Mouse (Mus musculus) heart, embryonic 11.5 days (tissue): ENCODE data around the gene Slc5a1. TPM values are rescaled to one million over a fixed set of nuclear protein-coding genes. Genes with fewer than 3 reads are reported as not detected.

ENCODE experiments used
- ATAC-seq: fragments of 200-750 bp; cut with Nextera tagmentation; replicated peaks from 2 replicates; pipeline ENCODE4 v1.8.0; 2017; ENCODE audit warnings: moderate library complexity; ENCODE audit not compliant: insufficient number of reproducible peaks, low FRiP score, low TSS enrichment
- H3K27ac ChIP-seq: fragments of 300-500 bp; sonication (generic); 2 replicates; pipeline ENCODE4 v1.5.1; 2014; ENCODE audit warnings: mild to moderate bottlenecking, low read depth, low read length
- H3K27me3 ChIP-seq: fragments of 300-500 bp; sonication (generic); 2 replicates; pipeline ENCODE4 v1.6.1; 2014; ENCODE audit warnings: mild to moderate bottlenecking, low read length, mixed read lengths; ENCODE audit not compliant: control insufficient read depth, insufficient read depth
- H3K36me3 ChIP-seq: fragments of 300-500 bp; sonication (generic); 2 replicates; pipeline ENCODE4 v1.6.1; 2014; ENCODE audit warnings: mild to moderate bottlenecking, low read length, moderate library complexity, mixed read lengths; ENCODE audit not compliant: control insufficient read depth, insufficient read depth
- H3K4me1 ChIP-seq: fragments of 300-500 bp; sonication (generic); 2 replicates; pipeline ENCODE4 v1.6.1; 2014; ENCODE audit warnings: low read length; ENCODE audit not compliant: control insufficient read depth, insufficient read depth
- H3K4me2 ChIP-seq: fragments of 300-500 bp; sonication (generic); 2 replicates; pipeline ENCODE4 v1.6.1; 2014; ENCODE audit warnings: mild to moderate bottlenecking, moderate library complexity
- H3K4me3 ChIP-seq: fragments of 300-500 bp; sonication (generic); 2 replicates; pipeline ENCODE4 v1.5.1; 2014; ENCODE audit warnings: low read depth, low read length
- H3K9ac ChIP-seq: fragments of 300-500 bp; sonication (generic); 2 replicates; pipeline ENCODE4 v1.6.1; 2014; ENCODE audit warnings: mild to moderate bottlenecking, low read depth, low read length, moderate library complexity
- H3K9me3 ChIP-seq: fragments of 300-500 bp; sonication (generic); replicated peaks from 2 replicates; pipeline ENCODE4 v1.6.1; 2016; ENCODE audit warnings: low read length; ENCODE audit not compliant: control insufficient read depth
- WGBS: fragments of 180-500 bp; shearing (Covaris S2); extraction: QIAGEN DNeasy Blood & Tissue Kit; methylation state at CpG from one replicate; pipeline ENCODE4 v1.1.7; 2014; ENCODE audit not compliant: insufficient replicate concordance; 5-methylcytosine and 5-hydroxymethylcytosine counted together
- polyA plus RNA-seq: library from polyadenylated mRNA; unstranded; fragments of >200 nt; fragmentation: Nextera tagmentation; extraction: Ambion mirVana; gene quantifications from 2 replicates; pipeline ENCODE4 v1.2.1, GENCODE M21; 2014

Slc5a1 gene
- polyA plus RNA-seq, 1 experiment from 2014 or later: not detected

- 85% methylated on average over 4 of the region's 4 CpGs for WGBS
- no peaks in the 10 kb centered on the region for H3K27me3 ChIP-seq
- H3K36me3 ChIP-seq: no peaks in the 10 kb centered on the region
- H3K9ac ChIP-seq: no peak overlapping the region
- ATAC-seq: no peak
- no peak overlapping the region for H3K4me2 ChIP-seq
- H3K4me3 ChIP-seq: no peak overlapping the region
- no peak overlapping the region for H3K27ac ChIP-seq
- no peaks in the 10 kb centered on the region for H3K4me1 ChIP-seq
- no peaks in the 10 kb centered on the region for H3K9me3 ChIP-seq
Measured at GRCm38 (mm10) chr5:33134132-33134531, 30.1 kb downstream of the Slc5a1 start.

- H3K4me1 ChIP-seq: no peaks in the 10 kb centered on the region
- H3K27ac ChIP-seq: no peak overlapping the region
- no peak overlapping the region for H3K4me3 ChIP-seq
- 74% methylated on average over 5 of the region's 5 CpGs for WGBS
- H3K27me3 ChIP-seq: no peaks in the 10 kb centered on the region; the same call in 1 of the 2 replicates
- no peaks in the 10 kb centered on the region for H3K36me3 ChIP-seq
- H3K4me2 ChIP-seq: no peak overlapping the region
- no peak for ATAC-seq
- no peak overlapping the region for H3K9ac ChIP-seq
- H3K9me3 ChIP-seq: no peaks in the 10 kb centered on the region
Measured at GRCm38 (mm10) chr5:33135611-33136010, 31.6 kb downstream of the Slc5a1 start.

DNA sequence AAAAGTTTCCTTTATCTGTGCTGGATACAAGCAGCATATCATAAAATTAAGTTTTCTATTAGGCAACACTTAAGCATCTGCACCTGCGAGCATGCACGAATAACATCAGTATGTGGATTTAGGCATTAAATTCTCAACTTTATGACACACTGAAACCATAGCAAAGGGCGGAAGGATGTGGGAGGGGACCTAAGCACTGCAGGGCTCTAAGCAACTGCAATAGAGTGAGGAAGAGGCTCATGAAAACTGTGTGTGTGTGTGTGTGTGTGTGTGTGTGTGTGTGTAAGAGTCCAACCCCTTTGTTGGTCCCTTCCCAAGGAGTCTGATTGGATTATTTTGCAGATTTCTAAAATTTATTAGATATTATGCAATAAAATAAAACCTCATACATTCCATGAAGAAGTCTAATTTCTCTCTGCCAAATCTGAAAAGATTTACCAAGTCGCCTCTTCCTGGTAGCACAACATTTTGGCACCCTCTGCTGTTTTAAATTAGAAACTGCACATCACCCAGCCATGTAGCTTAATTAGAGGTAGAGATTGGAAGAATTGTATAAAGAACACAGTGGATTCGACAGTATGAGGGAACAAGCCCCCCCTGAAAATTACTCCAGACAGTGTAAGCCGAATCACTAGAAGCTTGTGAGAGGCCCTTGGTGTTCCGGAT lies 38.9 kb downstream of the Slc5a1 start:
- no peak for ATAC-seq
- Histone ChIP-seq H3K9me3 (no peaks in the 10 kb centered on the region), H3K4me3 (no peak overlapping the region), H3K27ac (no peak overlapping the region), H3K9ac (no peak overlapping the region), H3K36me3 (no peaks in the 10 kb centered on the region), H3K4me2 (no peak overlapping the region), H3K27me3 (no peaks in the 10 kb centered on the region; the same call in 1 of the 2 replicates), H3K4me1 (no peaks in the 10 kb centered on the region)
- WGBS: 52% methylated on average over 7 of the region's 7 CpGs

DNA sequence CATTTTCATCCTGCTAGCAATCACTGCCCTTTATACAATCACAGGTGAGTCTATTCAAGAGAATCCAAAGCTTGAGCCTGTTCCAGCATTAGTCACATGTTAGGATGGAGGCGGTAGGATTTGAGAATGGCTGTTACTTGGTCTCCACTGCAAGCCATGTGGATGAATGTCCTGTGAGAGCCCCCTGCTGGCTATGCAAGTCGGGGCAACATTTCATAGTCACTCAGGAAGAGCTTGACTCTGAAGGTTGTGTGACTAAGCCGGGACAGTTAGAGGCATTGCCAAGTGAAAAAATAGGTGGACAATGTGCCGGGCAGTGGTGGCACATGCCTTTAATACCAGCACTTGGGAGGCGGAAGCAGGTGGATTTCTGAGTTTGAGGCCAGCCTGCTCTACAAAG lies 40.0 kb downstream of the Slc5a1 start:
- H3K9ac ChIP-seq: no peak overlapping the region
- no peak overlapping the region for H3K27ac ChIP-seq
- 39% methylated on average over 5 of the region's 5 CpGs for WGBS
- H3K36me3 ChIP-seq: no peaks in the 10 kb centered on the region
- H3K9me3 ChIP-seq: no peaks in the 10 kb centered on the region
- no peaks in the 10 kb centered on the region for H3K4me1 ChIP-seq
- no peak overlapping the region for H3K4me2 ChIP-seq
- ATAC-seq: no peak
- H3K27me3 ChIP-seq: no peaks in the 10 kb centered on the region; the same call in 1 of the 2 replicates
- H3K4me3 ChIP-seq: no peak overlapping the region

DNA sequence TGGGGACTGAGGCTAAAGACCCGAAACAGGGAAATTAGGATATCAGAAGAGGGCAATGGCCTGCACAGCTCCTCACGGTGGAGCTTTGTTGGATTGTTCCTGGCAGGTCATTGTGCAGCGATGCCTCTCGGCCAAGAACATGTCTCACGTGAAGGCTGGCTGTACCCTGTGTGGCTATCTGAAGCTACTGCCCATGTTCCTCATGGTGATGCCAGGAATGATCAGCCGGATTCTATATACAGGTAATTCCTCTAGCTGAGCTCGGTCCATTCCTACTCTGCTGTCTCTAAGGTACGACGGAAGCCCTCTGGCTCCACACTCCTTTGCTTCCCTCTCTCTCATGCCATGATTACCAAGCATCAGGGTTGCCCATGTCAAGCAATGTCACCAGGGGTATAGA lies 42.8 kb downstream of the Slc5a1 start:
- whole genome bisulfite sequencing: 81% methylated on average over 9 of the region's 9 CpGs
- no peaks in the 10 kb centered on the region for H3K4me1 ChIP-seq
- ATAC-seq: no peak

DNA sequence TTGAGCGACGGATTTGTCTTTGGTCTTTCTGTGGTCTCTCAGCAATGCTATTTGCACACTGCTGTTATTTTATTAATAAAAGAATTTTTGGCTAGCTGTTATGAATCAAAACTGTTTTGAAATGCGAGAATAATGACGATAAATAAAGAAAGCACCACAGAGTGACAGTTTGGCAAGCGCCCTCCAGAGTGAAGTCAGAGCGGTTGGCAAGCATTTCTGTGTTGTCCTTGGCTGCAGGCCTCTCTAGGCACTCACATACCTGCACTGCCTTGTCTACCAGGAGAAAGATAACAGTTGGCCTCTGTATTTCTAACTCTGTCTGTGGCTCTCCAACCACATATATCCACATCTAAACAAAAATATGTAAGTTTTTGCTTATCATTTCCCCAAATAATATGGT lies 43.7 kb downstream of the Slc5a1 start:
- WGBS: 67% methylated on average over 6 of the region's 6 CpGs
- no peaks in the 10 kb centered on the region for H3K4me1 ChIP-seq
- no peaks in the 10 kb centered on the region for H3K36me3 ChIP-seq
- ATAC-seq: no peak
- H3K9me3 ChIP-seq: no peaks in the 10 kb centered on the region
- H3K27ac ChIP-seq: no peak overlapping the region
- no peaks in the 10 kb centered on the region for H3K27me3 ChIP-seq
- no peak overlapping the region for H3K4me3 ChIP-seq
- no peak overlapping the region for H3K4me2 ChIP-seq
- H3K9ac ChIP-seq: no peak overlapping the region

More for the DNA sequence above, 42.8 kb downstream of the Slc5a1 start:
- Histone ChIP-seq H3K4me3 (no peak overlapping the region), H3K4me2 (no peak overlapping the region), H3K27me3 (no peaks in the 10 kb centered on the region), H3K9me3 (no peaks in the 10 kb centered on the region), H3K27ac (no peak overlapping the region), H3K36me3 (no peaks in the 10 kb centered on the region), H3K9ac (no peak overlapping the region)

GRCm38 (mm10) chr5:33193567-33193966 lies 89.5 kb downstream of the Slc5a1 start:
- Histone ChIP-seq H3K27ac (no peak overlapping the region), H3K9me3 (no peaks in the 10 kb centered on the region), H3K4me3 (no peak overlapping the region), H3K4me2 (peak overlapping the region; percentile 29), H3K4me1 (peaks cover 5% of the 10 kb centered on the region), H3K27me3 (no peaks in the 10 kb centered on the region), H3K36me3 (no peaks in the 10 kb centered on the region), H3K9ac (no peak overlapping the region)
- ATAC-seq: no peak
- WGBS: 3% methylated on average over 7 of the region's 7 CpGs

DNA sequence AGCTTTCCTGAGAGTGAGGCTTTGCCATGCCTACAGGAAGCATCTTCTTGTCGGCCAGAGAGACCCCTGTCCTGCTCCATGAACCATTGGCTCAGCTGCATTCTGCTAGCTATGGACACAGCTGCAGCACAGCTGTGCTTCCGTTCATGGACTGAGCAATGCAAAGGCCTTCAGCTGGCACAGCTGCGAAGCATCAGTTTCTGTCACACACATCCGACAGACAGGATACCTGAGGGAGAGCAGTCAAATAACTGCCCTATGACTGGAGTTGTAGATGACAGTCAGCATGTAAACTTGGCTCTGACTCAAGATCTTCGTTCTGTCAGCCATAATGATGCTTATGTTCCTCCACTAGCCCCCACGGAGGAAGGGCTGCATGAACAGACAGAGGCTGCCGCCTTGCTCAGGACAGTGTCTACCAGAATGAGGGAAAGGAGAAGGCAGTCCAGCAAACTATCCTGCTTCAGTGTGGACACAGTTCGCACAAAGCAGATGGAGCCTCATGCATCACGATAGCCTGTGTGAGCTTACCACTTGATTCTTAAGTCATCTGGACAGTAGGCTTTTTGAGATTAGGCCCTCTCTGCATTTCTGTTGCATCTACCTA lies 91.3 kb downstream of the Slc5a1 start:
- ATAC-seq: no peak
- WGBS: 74% methylated on average over 9 of the region's 9 CpGs

GRCm38 (mm10) chr5:33200071-33200470 lies 96.1 kb downstream of the Slc5a1 start:
- 38% methylated on average over 1 of the region's 1 CpGs for WGBS
- Histone ChIP-seq H3K27me3 (no peaks in the 10 kb centered on the region), H3K4me3 (no peak overlapping the region), H3K9ac (no peak overlapping the region), H3K4me2 (no peak overlapping the region), H3K27ac (no peak overlapping the region), H3K9me3 (no peaks in the 10 kb centered on the region), H3K36me3 (no peaks in the 10 kb centered on the region), H3K4me1 (no peaks in the 10 kb centered on the region; the same call in 1 of the 2 replicates)
- ATAC-seq: no peak

More for the DNA sequence above, 91.3 kb downstream of the Slc5a1 start:
- Histone ChIP-seq H3K27me3 (no peaks in the 10 kb centered on the region), H3K4me3 (no peak overlapping the region), H3K9ac (no peak overlapping the region), H3K27ac (no peak overlapping the region), H3K4me2 (no peak overlapping the region), H3K9me3 (no peaks in the 10 kb centered on the region), H3K4me1 (peaks cover 5% of the 10 kb centered on the region), H3K36me3 (no peaks in the 10 kb centered on the region)
